12 mouse cellular contexts compared by ENCODE assay signal in genomic region chr11:90025891-90026801, GRCm38 (mm10). TPM values are rescaled to one million over a fixed set of nuclear protein-coding genes. Genes with fewer than 3 reads are reported as not detected.
A peak's percentile ranks its signal among the peaks of the same experiment; 100 is the strongest.
DNase-seq lines count a peak whose midpoint lies in the region; ATAC-seq and TF ChIP-seq lines count a peak whose summit lies in the region.
"Had no signal": no experiment of that assay in that cellular context is flagged by ENCODE, and none has a peak within 500 bp of the region (broad histone marks: within the 10 kb centered on the region; RNA-seq: fewer than 3 reads in every experiment).

No protein-coding gene starts in this region.

- H3K27me3 ChIP-seq in kidney, embryonic 14.5 days (ENCODE audit: control insufficient read depth, insufficient read depth, low read length) = no peaks in the 10 kb centered on the region
- H3K27me3 ChIP-seq in lung, postnatal 0 days (replicated peaks; ENCODE audit: insufficient read depth, low read length) = no peaks in the 10 kb centered on the region

- H3K4me1 ChIP-seq in kidney, embryonic 14.5 days (ENCODE audit: control insufficient read depth, insufficient read depth, low read length) = peaks cover 10% of the 10 kb centered on the region; the same call in 1 of the 2 replicates
- H3K4me1 ChIP-seq in lung, postnatal 0 days (ENCODE audit: insufficient read depth, low read depth, low read length) = peaks cover 6% of the 10 kb centered on the region

- WGBS in kidney, embryonic 14.5 days = 36% methylated on average over 14 of the region's 14 CpGs
- WGBS in lung, postnatal 0 days = 55% methylated on average over 14 of the region's 14 CpGs

- TF ChIP-seq CTCF in lung, postnatal 0 days (IDR thresholded peaks at IDR 0.05) = no peak

- peak; percentile 14 for DNase-seq in kidney, adult 18-20 months
- DNase-seq in adrenal gland, postnatal 14 days = peak; percentile 72
- DNase-seq in fibroblast of lung, adult 2 months (ENCODE audit: low read depth) = peak; percentile 57
- DNase-seq in lung, postnatal 0 days (ENCODE audit: low spot score) = no peak
- no peak for DNase-seq in cerebellum, adult 11 months
- no peak for DNase-seq in urinary bladder, adult 18-20 months (ENCODE audit: low spot score in 2 of 2)
- DNase-seq: forebrain, postnatal 0 days; heart, postnatal 36 days; thymus, postnatal 25 days had no signal

- H3K9me3 ChIP-seq in kidney, embryonic 14.5 days (ENCODE audit: control insufficient read depth, low read length) = no peaks in the 10 kb centered on the region
- H3K9me3 ChIP-seq in lung, postnatal 0 days (ENCODE audit: low read length) = no peaks in the 10 kb centered on the region
- H3K9me3 ChIP-seq: midbrain, embryonic 12.5 days had no signal

- ATAC-seq in kidney, embryonic 14.5 days (ENCODE audit: low FRiP score, low TSS enrichment) = no peak
- peak; percentile 34; the same call in 1 of the 2 replicates for ATAC-seq in lung, postnatal 0 days
- ATAC-seq in erythroblast, adult 5-6 weeks (replicated peaks; ENCODE audit: low FRiP score, poor library complexity, severe bottlenecking) = no peak
- ATAC-seq: forebrain, postnatal 0 days had no signal

- no peak overlapping the region for H3K9ac ChIP-seq in kidney, embryonic 14.5 days (ENCODE audit: low read depth, low read length)
- H3K9ac ChIP-seq in lung, postnatal 0 days (replicated peaks; ENCODE audit: low read depth) = no peak overlapping the region
- H3K9ac ChIP-seq: forebrain, postnatal 0 days; midbrain, embryonic 12.5 days had no signal

- H3K4me3 ChIP-seq in kidney, embryonic 14.5 days (ENCODE audit: low read length) = no peak overlapping the region
- no peak overlapping the region for H3K4me3 ChIP-seq in lung, postnatal 0 days (ENCODE audit: low read depth, low read length)
- H3K4me3 ChIP-seq: midbrain, embryonic 12.5 days had no signal

- TF ChIP-seq EP300 in lung, postnatal 0 days (IDR thresholded peaks at IDR 0.05) = no peak

- no peaks in the 10 kb centered on the region for H3K36me3 ChIP-seq in kidney, embryonic 14.5 days (ENCODE audit: control insufficient read depth, insufficient read depth, low read length)
- no peaks in the 10 kb centered on the region for H3K36me3 ChIP-seq in lung, postnatal 0 days (ENCODE audit: insufficient read depth, low read length)
- H3K36me3 ChIP-seq: midbrain, embryonic 12.5 days had no signal

- no peak overlapping the region; the same call in 1 of the 2 replicates for H3K4me2 ChIP-seq in kidney, embryonic 14.5 days (replicated peaks; ENCODE audit: low read depth, low read length)
- no peak overlapping the region for H3K4me2 ChIP-seq in lung, postnatal 0 days (replicated peaks; ENCODE audit: low read depth, low read length)
- H3K4me2 ChIP-seq: midbrain, embryonic 12.5 days had no signal

- no peak overlapping the region for H3K27ac ChIP-seq in kidney, embryonic 14.5 days (ENCODE audit: low read depth, low read length)
- H3K27ac ChIP-seq in lung, postnatal 0 days (ENCODE audit: low read length) = no peak overlapping the region
- H3K27ac ChIP-seq: midbrain, embryonic 12.5 days had no signal

RNA-seq across cellular contexts. Expression of gene Tmem100, which starts 4.0 kb away (rescaled TPM):
- 20.5 and 23.3 TPM in 2 replicates for polyA plus RNA-seq in kidney, embryonic 14.5 days (2014; fragmentation: Nextera tagmentation; extraction: Ambion mirVana)
- 4.2 and 5.1 TPM in 2 replicates for total RNA-seq in adrenal gland, postnatal 14 days (2021)
- polyA plus RNA-seq in lung, postnatal 0 days (2015; fragmentation: Nextera tagmentation; extraction: Ambion mirVana) = 266 and 283 TPM in 2 replicates
- total RNA-seq in erythroblast, adult 5-6 weeks (2015; ENCODE audit: low replicate concordance) = not detected in 2 replicates
- total RNA-seq in erythroblast, adult 5-6 weeks (2017; ENCODE audit: low replicate concordance) = not detected in 2 replicates

RNA-seq across cellular contexts. Expression of gene Pctp, which starts 23.5 kb away (rescaled TPM):
- 7.1 and 9.8 TPM in 2 replicates for polyA plus RNA-seq in kidney, embryonic 14.5 days (2014; fragmentation: Nextera tagmentation; extraction: Ambion mirVana)
- total RNA-seq in adrenal gland, postnatal 14 days (2021) = 7.7 and 8.3 TPM in 2 replicates
- polyA plus RNA-seq in lung, postnatal 0 days (2015; fragmentation: Nextera tagmentation; extraction: Ambion mirVana) = 11.0 and 11.5 TPM in 2 replicates
- 0.77 and 1.9 TPM in 2 replicates for total RNA-seq in erythroblast, adult 5-6 weeks (2015; ENCODE audit: low replicate concordance)
- 2.4 and 5.3 TPM in 2 replicates for total RNA-seq in erythroblast, adult 5-6 weeks (2017; ENCODE audit: low replicate concordance)

Comparison
In these comparisons a context has a peak if more than half of its experiments do, and no peak if none do; other contexts are left out.
1. DNase-seq: peak in kidney, adult 18-20 months (single experiment), adrenal gland, postnatal 14 days (single experiment) and fibroblast of lung, adult 2 months (single experiment); none in lung, postnatal 0 days (single experiment), cerebellum, adult 11 months (single experiment) and urinary bladder, adult 18-20 months (0 of 2).